Mouse (Mus musculus) limb, embryonic 13.5 days (tissue): ENCODE data around the gene Mycbp. TPM values are rescaled to one million over a fixed set of nuclear protein-coding genes. Genes with fewer than 3 reads are reported as not detected.
A peak's percentile ranks its signal among the peaks of the same experiment; 100 is the strongest.
"Not testable (repeated sequence)": the region's sequence is repeated elsewhere in the genome, so short reads cannot be mapped to it uniquely, and the experiment has no call there.

ENCODE experiments used
- ATAC-seq: fragments of 200-750 bp; cut with Nextera tagmentation; 2 replicates; pipeline ENCODE4 v1.8.0; 2017; ENCODE audit warnings: low read depth, moderate number of reproducible peaks, moderate TSS enrichment; ENCODE audit not compliant: low FRiP score
- H3K27ac ChIP-seq: fragments of 300-500 bp; sonication (generic); 2 replicates; pipeline ENCODE4 v1.5.1; 2015; ENCODE audit warnings: inconsistent platforms, mild to moderate bottlenecking, moderate library complexity
- H3K27me3 ChIP-seq: fragments of 300-500 bp; sonication (generic); 2 replicates; pipeline ENCODE4 v1.6.1; 2015; ENCODE audit warnings: mild to moderate bottlenecking, inconsistent platforms
- H3K36me3 ChIP-seq: fragments of 300-500 bp; sonication (generic); 2 replicates; pipeline ENCODE4 v1.6.1; 2015; ENCODE audit warnings: inconsistent platforms, mild to moderate bottlenecking, moderate library complexity
- H3K4me1 ChIP-seq: fragments of 300-500 bp; sonication (generic); 2 replicates; pipeline ENCODE4 v1.6.1; 2015; ENCODE audit warnings: inconsistent platforms
- H3K4me2 ChIP-seq: fragments of 300-500 bp; sonication (generic); replicated peaks from 2 replicates; pipeline ENCODE4 v1.6.1; 2015; ENCODE audit warnings: inconsistent platforms, mild to moderate bottlenecking, moderate library complexity
- H3K4me3 ChIP-seq: fragments of 300-500 bp; sonication (generic); 2 replicates; pipeline ENCODE4 v1.5.1; 2015; ENCODE audit warnings: moderate library complexity, mild to moderate bottlenecking, inconsistent platforms
- H3K9ac ChIP-seq: fragments of 300-500 bp; sonication (generic); 2 replicates; pipeline ENCODE4 v1.6.1; 2015; ENCODE audit warnings: mild to moderate bottlenecking, inconsistent platforms
- H3K9me3 ChIP-seq: fragments of 300-500 bp; sonication (generic); 2 replicates; pipeline ENCODE4 v1.6.1; 2016; ENCODE audit warnings: inconsistent platforms
- WGBS: fragments of 180-500 bp; shearing (Covaris S2); methylation state at CpG from one replicate; pipeline ENCODE4 v1.1.7; 2015; 5-methylcytosine and 5-hydroxymethylcytosine counted together
- polyA plus RNA-seq: library from polyadenylated mRNA; unstranded; fragments of >200 nt; fragmentation: Nextera tagmentation; extraction: Ambion mirVana; gene quantifications from 2 replicates; pipeline ENCODE4 v1.2.1, GENCODE M21; 2015

Gene Mycbp
- polyA plus RNA-seq, 1 experiment from 2014 or later, result 69.5 TPM

GRCm38 (mm10) chr4:123912431-123912830 lies 7.8 kb downstream of the Mycbp start:
- WGBS, result 54% methylated on average over 2 of the region's 2 CpGs
- H3K36me3 ChIP-seq, result peaks cover 50% of the 10 kb centered on the region
- no peak overlapping the region for H3K9ac ChIP-seq
- no peaks in the 10 kb centered on the region for H3K9me3 ChIP-seq
- H3K4me1 ChIP-seq, result peaks cover 11% of the 10 kb centered on the region
- no peaks in the 10 kb centered on the region for H3K27me3 ChIP-seq
- no peak overlapping the region for H3K4me2 ChIP-seq
- no peak overlapping the region for H3K27ac ChIP-seq
- ATAC-seq, result no peak
- no peak overlapping the region for H3K4me3 ChIP-seq

DNA sequence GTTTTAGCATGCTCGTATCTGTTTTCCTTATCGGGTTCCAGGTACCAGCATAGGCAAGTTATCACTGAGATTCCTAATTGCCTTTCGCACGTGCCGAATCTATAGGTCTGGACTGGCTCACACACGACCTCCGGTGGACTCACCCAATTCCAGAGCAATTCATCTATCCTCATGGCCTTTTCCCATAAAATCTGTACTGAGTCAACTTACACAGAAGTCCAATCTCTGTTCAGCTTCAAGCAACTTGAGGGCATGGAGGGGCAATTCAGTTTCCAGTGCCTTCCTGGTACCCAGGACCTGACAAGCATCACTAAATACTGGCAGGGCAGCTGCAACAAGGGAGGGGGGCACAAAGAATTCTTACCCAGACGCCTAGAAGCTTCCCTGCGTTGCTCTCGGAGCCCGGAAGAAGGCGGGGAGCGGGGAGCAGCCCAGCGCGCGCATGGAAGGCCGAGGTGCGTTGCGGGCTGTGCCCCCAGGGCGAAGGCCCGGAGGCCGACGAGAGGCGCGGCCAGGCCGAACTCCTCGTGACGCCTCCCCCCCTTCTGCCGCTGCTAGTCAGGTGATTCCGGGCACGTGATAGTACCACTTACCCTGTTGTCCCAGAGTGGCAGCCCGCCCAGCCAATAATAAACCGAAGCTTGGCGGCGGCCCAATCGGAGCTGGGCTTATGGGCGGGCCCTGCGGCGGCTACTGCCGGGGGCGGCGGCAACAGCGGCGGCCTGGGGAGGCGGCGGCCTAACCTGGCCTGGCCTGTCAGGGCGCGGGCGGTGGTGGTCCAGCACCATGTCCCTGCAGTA lies 12.3 kb downstream of the Mycbp start, which contains the start of gene Rragc:
Rragc (plus strand) TSS at position 699 of the 800 bp plus-strand sequence.
- peak; percentile 100 for ATAC-seq
- Histone ChIP-seq H3K4me2 (peak within 1 kb of the TSS; percentile 90), H3K9ac (peak within 1 kb of the TSS; percentile 95), H3K36me3 (peaks cover 37% of the 10 kb centered on the region), H3K27ac (peak within 1 kb of the TSS; percentile 70; the same call in 1 of the 2 replicates), H3K27me3 (no peaks in the 10 kb centered on the region), H3K4me1 (peaks cover 22% of the 10 kb centered on the region), H3K9me3 (no peaks in the 10 kb centered on the region), H3K4me3 (peak within 1 kb of the TSS; percentile 99)
- WGBS, result under 1% methylated on average over 49 of the region's 49 CpGs

GRCm38 (mm10) chr4:123917548-123918140 lies 13.0 kb downstream of the Mycbp start, which contains the start of gene 4930535I16Rik:
Gene 4930535I16Rik, minus strand, starts transcription at chr4:123918022.
- Histone ChIP-seq H3K4me2 (peak within 1 kb of the TSS; percentile 90), H3K27ac (peak within 1 kb of the TSS; percentile 70; the same call in 1 of the 2 replicates), H3K4me3 (peak within 1 kb of the TSS; percentile 99), H3K4me1 (peaks cover 22% of the 10 kb centered on the region), H3K9me3 (no peaks in the 10 kb centered on the region), H3K9ac (peak within 1 kb of the TSS; percentile 95), H3K36me3 (peaks cover 35% of the 10 kb centered on the region), H3K27me3 (no peaks in the 10 kb centered on the region)
- WGBS, result 0% methylated on average over 51 of the region's 63 CpGs
- peak; percentile 16 for ATAC-seq

- Histone ChIP-seq H3K9ac (peak overlapping the region; percentile 95; the same call in 1 of the 2 replicates), H3K27ac (no peak overlapping the region), H3K4me2 (peak overlapping the region; percentile 90), H3K4me1 (peaks cover 22% of the 10 kb centered on the region), H3K36me3 (peaks cover 36% of the 10 kb centered on the region), H3K4me3 (peak overlapping the region; percentile 99), H3K27me3 (no peaks in the 10 kb centered on the region), H3K9me3 (no peaks in the 10 kb centered on the region)
- ATAC-seq, result no peak
- 84% methylated on average over 2 of the region's 2 CpGs for WGBS
These were observed 14.2 kb downstream of the Mycbp start for GRCm38 (mm10) chr4:123918851-123919250.

- WGBS, result 88% methylated on average over 4 of the region's 4 CpGs
- ATAC-seq, result no peak
- peaks cover 50% of the 10 kb centered on the region for H3K36me3 ChIP-seq
These were observed 16.5 kb downstream of the Mycbp start for GRCm38 (mm10) chr4:123921055-123921565.

DNA sequence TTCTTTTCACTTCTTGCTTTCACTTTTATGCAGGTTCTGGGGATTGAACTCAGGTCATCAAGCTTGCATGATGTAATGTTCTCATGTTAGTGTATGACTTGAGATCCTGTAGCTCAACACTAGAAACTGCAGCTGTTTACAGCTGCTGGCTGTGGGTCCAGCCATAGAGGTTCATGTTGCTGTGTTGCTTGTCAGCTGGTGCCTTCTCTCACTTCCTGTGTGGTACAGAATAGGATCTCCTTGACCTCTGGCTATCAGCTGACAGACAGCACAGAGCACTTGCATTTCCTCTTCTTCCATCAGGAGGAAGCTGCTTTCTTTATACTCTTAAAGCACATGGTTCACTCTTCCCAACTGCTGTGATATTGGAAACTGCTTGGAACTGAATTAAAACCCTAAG lies 23.3 kb downstream of the Mycbp start:
- H3K4me3 ChIP-seq, result no peak overlapping the region
- ATAC-seq, result no peak
- H3K27me3 ChIP-seq, result no peaks in the 10 kb centered on the region
- H3K27ac ChIP-seq, result no peak overlapping the region
- H3K36me3 ChIP-seq, result peaks cover 88% of the 10 kb centered on the region
- H3K9me3 ChIP-seq, result no peaks in the 10 kb centered on the region
- H3K4me1 ChIP-seq, result no peaks in the 10 kb centered on the region
- H3K9ac ChIP-seq, result no peak overlapping the region
- H3K4me2 ChIP-seq, result no peak overlapping the region

More at GRCm38 (mm10) chr4:123921055-123921565, 16.5 kb downstream of the Mycbp start:
- Histone ChIP-seq H3K27me3 (no peaks in the 10 kb centered on the region), H3K4me1 (peaks cover 15% of the 10 kb centered on the region), H3K4me2 (no peak overlapping the region), H3K27ac (no peak overlapping the region), H3K9me3 (no peaks in the 10 kb centered on the region), H3K9ac (no peak overlapping the region; the same call in 1 of the 2 replicates), H3K4me3 (no peak overlapping the region)

- Histone ChIP-seq H3K27ac (no peak overlapping the region), H3K4me1 (no peaks in the 10 kb centered on the region), H3K4me3 (no peak overlapping the region), H3K36me3 (peaks cover 87% of the 10 kb centered on the region), H3K27me3 (no peaks in the 10 kb centered on the region), H3K9me3 (no peaks in the 10 kb centered on the region), H3K9ac (no peak overlapping the region), H3K4me2 (no peak overlapping the region)
- no peak for ATAC-seq
- 96% methylated on average over 4 of the region's 4 CpGs for WGBS
These were observed 25.4 kb downstream of the Mycbp start for GRCm38 (mm10) chr4:123929994-123930393.

GRCm38 (mm10) chr4:123934306-123934705 lies 29.7 kb downstream of the Mycbp start:
- H3K4me2 ChIP-seq, result no peak overlapping the region
- 84% methylated on average over 4 of the region's 4 CpGs for WGBS
- ATAC-seq, result no peak
- H3K27me3 ChIP-seq, result no peaks in the 10 kb centered on the region
- H3K27ac ChIP-seq, result no peak overlapping the region
- H3K9ac ChIP-seq, result no peak overlapping the region
- no peaks in the 10 kb centered on the region for H3K9me3 ChIP-seq
- no peak overlapping the region for H3K4me3 ChIP-seq
- H3K4me1 ChIP-seq, result no peaks in the 10 kb centered on the region
- peaks cover 74% of the 10 kb centered on the region for H3K36me3 ChIP-seq

DNA sequence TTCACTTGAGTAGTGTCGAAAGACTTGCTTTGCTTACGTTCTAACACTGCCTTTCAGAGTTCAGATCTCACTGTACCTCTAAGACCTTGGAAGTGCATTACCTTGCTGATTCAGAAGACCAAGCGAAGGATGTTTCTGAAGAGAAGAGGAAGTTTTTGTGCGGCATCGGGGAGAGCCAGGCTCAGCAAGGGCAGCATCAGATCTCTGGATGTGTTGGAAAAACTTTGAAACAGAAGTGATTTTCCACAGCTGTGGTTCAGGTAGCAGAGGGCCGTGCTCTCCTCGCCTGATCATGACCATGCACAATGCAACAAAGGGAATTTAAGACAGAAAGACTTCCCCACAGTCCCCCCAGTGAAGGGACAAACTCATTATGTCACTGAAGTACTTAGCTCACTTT lies 31.4 kb downstream of the Mycbp start:
- Histone ChIP-seq H3K4me2 (no peak overlapping the region), H3K4me1 (no peaks in the 10 kb centered on the region), H3K27ac (no peak overlapping the region), H3K36me3 (peaks cover 56% of the 10 kb centered on the region), H3K9ac (no peak overlapping the region), H3K9me3 (no peaks in the 10 kb centered on the region), H3K27me3 (no peaks in the 10 kb centered on the region), H3K4me3 (no peak overlapping the region)
- WGBS, result 94% methylated on average over 7 of the region's 7 CpGs
- ATAC-seq, result no peak

- Histone ChIP-seq H3K4me1 (no peaks in the 10 kb centered on the region), H3K27ac (no peak overlapping the region), H3K9ac (no peak overlapping the region), H3K4me3 (no peak overlapping the region), H3K36me3 (peaks cover 25% of the 10 kb centered on the region), H3K4me2 (no peak overlapping the region), H3K27me3 (no peaks in the 10 kb centered on the region), H3K9me3 (no peaks in the 10 kb centered on the region)
- WGBS, result 6% methylated on average over 4 of the region's 4 CpGs
- ATAC-seq, result no peak
These were observed 35.2 kb downstream of the Mycbp start for GRCm38 (mm10) chr4:123939838-123940237.

DNA sequence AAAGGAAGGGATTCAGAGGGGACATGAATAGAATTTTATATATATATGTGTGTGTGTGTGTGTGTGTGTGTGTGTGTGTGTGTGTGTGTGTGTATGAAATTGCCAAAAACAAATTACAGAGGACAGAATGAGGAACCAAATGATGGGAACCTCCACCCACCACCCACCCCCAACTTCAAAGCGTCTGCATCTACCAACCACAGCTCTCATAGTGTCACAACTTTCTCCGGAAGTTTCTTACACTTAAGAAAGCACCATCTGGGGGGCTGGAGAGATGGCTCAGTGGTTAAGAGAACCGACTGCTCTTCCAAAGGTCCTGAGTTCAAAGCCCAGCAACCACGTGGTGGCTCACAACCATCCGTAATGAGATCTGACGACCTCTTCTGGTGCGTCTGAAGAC lies 36.2 kb downstream of the Mycbp start:
- H3K4me2 ChIP-seq, ATAC-seq, H3K9me3 ChIP-seq, H3K4me3 ChIP-seq, H3K27ac ChIP-seq, H3K4me1 ChIP-seq, H3K27me3 ChIP-seq, H3K9ac ChIP-seq: not testable (repeated sequence)
- WGBS, result 62% methylated on average over 7 of the region's 7 CpGs
- H3K36me3 ChIP-seq, result peaks cover 15% of the 10 kb centered on the region

DNA sequence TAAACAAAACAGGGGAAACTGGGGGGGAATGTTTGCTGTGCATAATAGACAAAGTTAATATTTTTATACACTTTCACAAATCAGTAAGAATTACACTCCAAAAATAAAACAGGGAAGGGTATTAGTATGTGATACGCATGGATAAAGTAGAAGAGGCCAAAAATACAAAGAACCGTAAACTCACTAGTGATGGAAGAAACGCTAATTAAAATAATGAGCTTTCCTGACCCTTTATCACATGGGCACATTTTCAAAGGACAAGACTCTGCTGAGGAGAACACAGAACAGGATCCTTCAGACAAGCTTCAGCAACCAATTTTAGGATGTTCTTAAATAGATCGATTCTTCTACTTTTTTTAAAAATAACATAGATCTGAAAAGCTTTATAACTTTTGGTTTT lies 42.1 kb downstream of the Mycbp start:
- no peaks in the 10 kb centered on the region for H3K4me1 ChIP-seq
- no peak overlapping the region for H3K4me2 ChIP-seq
- H3K9me3 ChIP-seq, result no peaks in the 10 kb centered on the region
- no peak for ATAC-seq
- peaks cover 12% of the 10 kb centered on the region; the same call in 1 of the 2 replicates for H3K27me3 ChIP-seq
- no peak overlapping the region for H3K27ac ChIP-seq
- no peak overlapping the region for H3K4me3 ChIP-seq
- H3K9ac ChIP-seq, result no peak overlapping the region
- 74% methylated on average over 4 of the region's 4 CpGs for WGBS
- H3K36me3 ChIP-seq, result no peaks in the 10 kb centered on the region
